Mouse (Mus musculus) liver, embryonic 14.5 days (tissue): Measurements from ENCODE around the gene Mex3a. TPM values are rescaled to one million over a fixed set of nuclear protein-coding genes. Genes with fewer than 3 reads are reported as not detected.
A peak's percentile ranks its signal among the peaks of the same experiment; 100 is the strongest.

ENCODE experiments used
- ATAC-seq: fragments of 200-750 bp; cut with Nextera tagmentation; 2 replicates; pipeline ENCODE4 v1.8.0; 2017; ENCODE audit warnings: moderate number of reproducible peaks, mild to moderate bottlenecking, moderate library complexity; ENCODE audit not compliant: insufficient read depth
- DNase-seq, 3 experiments: peaks; one replicate each; pipeline ENCODE4 v3.0.0-alpha.2; 2012 to 2013; ENCODE audit warnings: low read depth in 3 of 3, low spot score in 3 of 3
- H3K27ac ChIP-seq: fragments of 300-500 bp; sonication (generic); 2 replicates; pipeline ENCODE4 v1.5.1; 2014; ENCODE audit warnings: moderate library complexity, mild to moderate bottlenecking, control low read depth, inconsistent platforms
- H3K27me3 ChIP-seq: fragments of 300-500 bp; sonication (generic); 2 replicates; pipeline ENCODE4 v1.6.1; 2014; ENCODE audit warnings: mild to moderate bottlenecking, low read length, moderate library complexity; ENCODE audit not compliant: control insufficient read depth, insufficient read depth
- H3K36me3 ChIP-seq: fragments of 300-500 bp; sonication (generic); replicated peaks from 2 replicates; pipeline ENCODE4 v1.6.1; 2014; ENCODE audit warnings: low read depth; ENCODE audit not compliant: control insufficient read depth, insufficient read depth
- H3K4me1 ChIP-seq, 2 experiments: fragments of 200-500 bp in 1 of 2; fragments of 300-500 bp in 1 of 2; sonication (generic) in 1 of 2; replicated peaks; 2 replicates each; pipeline ENCODE4 v1.6.1; 2012 to 2014; ENCODE audit warnings: antibody characterized with exemption in 1 of 2, inconsistent platforms in 1 of 2, low read length in 1 of 2; ENCODE audit not compliant: control insufficient read depth in 2 of 2, insufficient read depth in 2 of 2
- H3K4me2 ChIP-seq: fragments of 300-500 bp; sonication (generic); 2 replicates; pipeline ENCODE4 v1.6.1; 2014; ENCODE audit warnings: low read depth, mild to moderate bottlenecking, control low read depth, moderate library complexity
- H3K4me3 ChIP-seq, 2 experiments: fragments of 200-500 bp in 1 of 2; fragments of 300-500 bp in 1 of 2; sonication (generic) in 1 of 2; 2 replicates each; pipeline ENCODE4 v1.5.1; 2012 to 2014; ENCODE audit warnings: low read depth in 2 of 2, low read length in 2 of 2, mild to moderate bottlenecking in 2 of 2, control low read depth in 1 of 2, inconsistent platforms in 1 of 2, moderate library complexity in 1 of 2; ENCODE audit not compliant: insufficient read depth in 1 of 2
- H3K9ac ChIP-seq: fragments of 300-500 bp; sonication (generic); replicated peaks from 2 replicates; pipeline ENCODE4 v1.6.1; 2014; ENCODE audit warnings: mild to moderate bottlenecking, control low read depth, moderate library complexity
- H3K9me3 ChIP-seq: fragments of 300-500 bp; sonication (generic); 2 replicates; pipeline ENCODE4 v1.6.1; 2016; ENCODE audit warnings: low read length, mixed read lengths; ENCODE audit not compliant: control insufficient read depth
- CTCF ChIP-seq: IDR thresholded peaks from 2 replicates; pipeline ENCODE4 v1.5.1; 2016; ENCODE audit warnings: antibody characterized with exemption, low read depth, control low read depth
- EP300 ChIP-seq: IDR thresholded peaks from 2 replicates; pipeline ENCODE4 v1.6.1; 2016; ENCODE audit warnings: antibody characterized with exemption, low read depth
- WGBS: fragments of 180-500 bp; shearing (Covaris S2); extraction: QIAGEN DNeasy Blood & Tissue Kit; methylation state at CpG from one replicate; pipeline ENCODE4 v1.1.7; 2014; ENCODE audit not compliant: insufficient replicate concordance; 5-methylcytosine and 5-hydroxymethylcytosine counted together
- polyA plus RNA-seq, 2 experiments: library from polyadenylated mRNA; depleted of rRNA in 1 of 2; stranded (reverse) in 1 of 2; unstranded in 1 of 2; fragments of >200 nt; fragmentation: Nextera tagmentation in 1 of 2; extraction: Ambion mirVana in 1 of 2; gene quantifications; 2 replicates each; pipeline versions ENCODE4 v1.2.1 to v1.2.3; 2012 to 2014

Gene Mex3a
- polyA plus RNA-seq, 2 experiments = 0.74 to 1.1 TPM

GRCm38 (mm10) chr3:88555069-88555605 is 22.9 kb downstream of the Mex3a start:
- Histone ChIP-seq H3K27me3 (no peaks in the 10 kb centered on the region), H3K4me3 (no peak overlapping the region), H3K27ac (no peak overlapping the region), H3K36me3 (peaks cover 14% of the 10 kb centered on the region), H3K9me3 (no peaks in the 10 kb centered on the region), H3K4me2 (peak overlapping the region; percentile 96), H3K4me1 (peaks cover 9 to 15% of the 10 kb centered on the region in 2 experiments), H3K9ac (no peak overlapping the region)
- ATAC-seq (no peak), DNase-seq (no peak)
- WGBS = 88% methylated on average over 5 of the region's 5 CpGs
- TF ChIP-seq CTCF (no peak), EP300 (no peak)

GRCm38 (mm10) chr3:88555731-88556130 is 23.5 kb downstream of the Mex3a start:
- Histone ChIP-seq H3K27ac (no peak overlapping the region), H3K36me3 (peaks cover 19% of the 10 kb centered on the region), H3K4me1 (peaks cover 9 to 15% of the 10 kb centered on the region in 2 experiments), H3K4me2 (no peak overlapping the region), H3K9ac (no peak overlapping the region), H3K9me3 (no peaks in the 10 kb centered on the region), H3K4me3 (no peak overlapping the region), H3K27me3 (no peaks in the 10 kb centered on the region)
- ATAC-seq (no peak), DNase-seq (no peak)
- WGBS = 89% methylated on average over 6 of the region's 6 CpGs
- TF ChIP-seq CTCF = no peak
- no peak for TF ChIP-seq EP300

- Histone ChIP-seq H3K27ac (no peak overlapping the region), H3K36me3 (peaks cover 28% of the 10 kb centered on the region), H3K4me2 (no peak overlapping the region), H3K4me3 (no peak overlapping the region), H3K9me3 (no peaks in the 10 kb centered on the region), H3K4me1 (peaks cover 7 to 12% of the 10 kb centered on the region in 2 experiments), H3K27me3 (no peaks in the 10 kb centered on the region), H3K9ac (no peak overlapping the region)
- WGBS = 76% methylated on average over 8 of the region's 8 CpGs
- no peak for TF ChIP-seq CTCF
- TF ChIP-seq EP300 = no peak
- no peak for DNase-seq
- ATAC-seq = no peak
These were observed 24.4 kb downstream of the Mex3a start for GRCm38 (mm10) chr3:88556616-88557015.

- no peak overlapping the region for H3K27ac ChIP-seq
- no peaks in the 10 kb centered on the region for H3K9me3 ChIP-seq
- ATAC-seq (no peak), DNase-seq (no peak)
- H3K4me1 ChIP-seq = peaks cover 0 to 7% of the 10 kb centered on the region in 2 experiments; a peak in 1 of 4 replicates
- H3K4me3 ChIP-seq = no peak overlapping the region
- TF ChIP-seq CTCF = no peak
- H3K27me3 ChIP-seq = no peaks in the 10 kb centered on the region
- no peak overlapping the region for H3K4me2 ChIP-seq
- H3K9ac ChIP-seq = no peak overlapping the region
- H3K36me3 ChIP-seq = peaks cover 48% of the 10 kb centered on the region
- WGBS = 87% methylated on average over 9 of the region's 9 CpGs
These were observed 27.4 kb downstream of the Mex3a start for GRCm38 (mm10) chr3:88559596-88559995.

- Histone ChIP-seq H3K27ac (no peak overlapping the region), H3K4me3 (no peak overlapping the region), H3K9ac (no peak overlapping the region), H3K4me1 (no peaks in the 10 kb centered on the region; a peak in 1 of 4 replicates), H3K4me2 (no peak overlapping the region), H3K9me3 (no peaks in the 10 kb centered on the region), H3K36me3 (peaks cover 52% of the 10 kb centered on the region), H3K27me3 (no peaks in the 10 kb centered on the region)
- WGBS = 68% methylated on average over 4 of the region's 4 CpGs
- no peak for TF ChIP-seq CTCF
- no peak for TF ChIP-seq EP300
- DNase-seq (no peak), ATAC-seq (no peak)
These were observed 29.8 kb downstream of the Mex3a start for GRCm38 (mm10) chr3:88561989-88562388.
